Mouse (Mus musculus) layer of hippocampus, adult 18-20 months (tissue): ENCODE measurements around the gene Ppp1r16b. TPM values are rescaled to one million over a fixed set of nuclear protein-coding genes. Genes with fewer than 3 reads are reported as not detected.
A peak's percentile ranks its signal among the peaks of the same experiment; 100 is the strongest.

Source experiments
- DNase-seq, 2 experiments: peaks; one replicate each; pipeline ENCODE4 v3.0.0; 2022; ENCODE audit warnings: low spot score in 2 of 2
- total RNA-seq, 2 experiments: library from RNA; stranded (reverse); gene quantifications; 2 replicates each; pipeline ENCODE4 v1.2.3; 2021

Ppp1r16b gene
- total RNA-seq, 2 experiments from 2014 or later: 141 to 144 TPM

- no peak for DNase-seq
Measured at GRCm38 (mm10) chr2:158760231-158760630, 95.0 kb downstream of the Ppp1r16b start.

- DNase-seq: no peak
Measured at GRCm38 (mm10) chr2:158762339-158762738, 97.1 kb downstream of the Ppp1r16b start.

GRCm38 (mm10) chr2:158767742-158768339, 102.6 kb downstream of the Ppp1r16b start, which contains the start of gene Fam83d:
Gene Fam83d, plus strand, starts transcription at chr2:158768093.
- peak; percentile 90 to 98 for DNase-seq

GRCm38 (mm10) chr2:158768350-158768749, 103.2 kb downstream of the Ppp1r16b start:
- DNase-seq: no peak

GRCm38 (mm10) chr2:158768771-158769170, 103.6 kb downstream of the Ppp1r16b start:
- no peak for DNase-seq

- no peak for DNase-seq
Measured at GRCm38 (mm10) chr2:158770126-158770757, 105.0 kb downstream of the Ppp1r16b start.

GRCm38 (mm10) chr2:158771066-158771763, 106.0 kb downstream of the Ppp1r16b start:
- DNase-seq: no peak

- no peak for DNase-seq
Measured at GRCm38 (mm10) chr2:158772808-158773207, 107.6 kb downstream of the Ppp1r16b start.

- DNase-seq: no peak
Measured at GRCm38 (mm10) chr2:158774886-158775285, 109.7 kb downstream of the Ppp1r16b start.

- DNase-seq: no peak
Measured at GRCm38 (mm10) chr2:158776716-158777115, 111.5 kb downstream of the Ppp1r16b start.

GRCm38 (mm10) chr2:158777490-158777889, 112.3 kb downstream of the Ppp1r16b start:
- no peak for DNase-seq

GRCm38 (mm10) chr2:158778349-158778748, 113.2 kb downstream of the Ppp1r16b start:
- DNase-seq: no peak

GRCm38 (mm10) chr2:158781126-158781525, 115.9 kb downstream of the Ppp1r16b start:
- DNase-seq: no peak

- no peak for DNase-seq
Measured at GRCm38 (mm10) chr2:158786927-158787795, 122.0 kb downstream of the Ppp1r16b start.

- peak; percentile 93 to 98 for DNase-seq
Measured at GRCm38 (mm10) chr2:158794494-158795004, 129.4 kb downstream of the Ppp1r16b start, which contains the start of gene Dhx35. Gene Dhx35, plus strand, starts transcription at chr2:158794807.

- no peak for DNase-seq
Measured at GRCm38 (mm10) chr2:158795043-158795442, 129.8 kb downstream of the Ppp1r16b start.

- DNase-seq: no peak
Measured at GRCm38 (mm10) chr2:158795875-158796274, 130.7 kb downstream of the Ppp1r16b start.

GRCm38 (mm10) chr2:158799328-158799727, 134.1 kb downstream of the Ppp1r16b start:
- no peak for DNase-seq

GRCm38 (mm10) chr2:158800788-158801187, 135.6 kb downstream of the Ppp1r16b start:
- no peak for DNase-seq

GRCm38 (mm10) chr2:158803575-158803974, 138.4 kb downstream of the Ppp1r16b start:
- no peak for DNase-seq

GRCm38 (mm10) chr2:158815686-158816085, 150.5 kb downstream of the Ppp1r16b start:
- no peak for DNase-seq
